Mouse (Mus musculus): ENCODE data around the gene Nsmce1. TPM values are rescaled to one million over a fixed set of nuclear protein-coding genes. Genes with fewer than 3 reads are reported as not detected.
A peak's percentile ranks its signal among the peaks of the same experiment; 100 is the strongest.
"Not testable (repeated sequence)": the region's sequence is repeated elsewhere in the genome, so short reads cannot be mapped to it uniquely, and the experiment has no call there.

The Nsmce1 gene
- total RNA-seq, 2 experiments from 2014 or later, result 12.1 to 13.4 TPM

DNA sequence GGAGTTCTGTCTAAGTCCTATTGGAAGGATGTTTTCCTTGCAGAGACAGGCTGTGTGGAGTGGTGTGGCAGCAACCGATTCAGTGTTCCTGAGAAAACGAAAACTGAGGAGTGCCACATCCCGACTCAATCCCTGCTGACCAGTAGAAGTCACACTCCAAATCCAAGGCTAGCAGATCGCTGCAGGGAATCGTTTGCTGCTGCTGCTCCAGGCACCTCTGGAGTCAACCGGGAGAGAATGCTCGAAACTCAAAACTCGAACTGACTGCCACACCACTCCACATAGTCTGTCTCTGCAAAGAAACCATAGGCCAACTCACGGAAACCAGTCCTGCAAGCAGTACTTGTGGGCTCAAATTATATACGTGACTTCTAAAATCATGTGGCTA is 47.3 kb downstream of the Nsmce1 start:
- DNase-seq (ENCODE audit: low spot score in 2 of 2), result no peak

DNA sequence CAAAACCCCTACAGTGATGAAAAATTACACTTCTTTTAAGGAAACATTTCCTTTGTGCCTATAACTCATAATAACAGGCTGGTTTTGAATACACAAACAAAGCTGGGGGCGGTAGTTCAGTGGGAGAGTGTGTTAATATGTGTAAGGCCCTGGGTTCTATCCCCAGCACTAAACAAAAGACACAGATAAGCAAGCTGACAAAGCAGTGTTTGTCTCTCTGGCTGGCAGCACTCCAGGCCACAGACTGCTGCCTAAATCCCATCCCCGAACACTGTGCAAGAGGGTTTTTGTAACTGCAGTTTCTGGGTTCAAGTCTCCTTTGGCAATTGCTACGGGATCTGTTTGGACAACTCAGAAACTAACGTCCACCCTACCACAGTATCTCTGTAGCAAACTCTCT is 49.1 kb downstream of the Nsmce1 start:
- DNase-seq (ENCODE audit: low spot score in 2 of 2), result no peak

DNA sequence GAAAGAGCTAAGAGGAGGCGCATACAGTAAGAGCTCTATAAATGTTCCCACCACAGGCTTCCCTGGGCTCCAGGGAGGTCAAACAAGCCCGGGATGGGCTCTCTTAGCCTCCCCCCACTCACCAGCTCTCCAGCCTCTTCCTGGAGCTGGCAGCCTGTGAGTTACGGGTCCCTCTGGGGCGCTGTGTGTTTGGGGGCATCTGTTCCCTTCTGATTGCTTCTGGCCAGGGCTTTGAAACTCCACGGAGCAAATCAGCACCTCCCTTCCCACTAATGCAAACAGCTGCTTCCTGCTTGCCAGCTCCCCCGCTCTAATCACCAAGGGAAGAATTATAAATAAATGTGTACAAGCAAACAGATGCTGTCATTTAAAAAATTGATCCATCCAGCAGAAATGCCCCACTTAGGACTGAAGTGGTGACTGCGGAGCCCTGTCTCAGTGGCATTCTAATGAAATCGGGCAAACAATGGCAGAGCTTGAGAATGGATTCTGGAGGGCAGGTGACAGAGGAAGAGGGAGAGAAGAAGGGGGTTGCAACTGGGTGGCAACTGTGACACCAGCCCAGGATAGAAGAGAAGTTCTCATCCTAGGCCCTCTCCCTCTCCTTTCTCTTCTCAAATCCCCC is 56.6 kb downstream of the Nsmce1 start:
- no peak for DNase-seq (ENCODE audit: low spot score in 2 of 2)

DNA sequence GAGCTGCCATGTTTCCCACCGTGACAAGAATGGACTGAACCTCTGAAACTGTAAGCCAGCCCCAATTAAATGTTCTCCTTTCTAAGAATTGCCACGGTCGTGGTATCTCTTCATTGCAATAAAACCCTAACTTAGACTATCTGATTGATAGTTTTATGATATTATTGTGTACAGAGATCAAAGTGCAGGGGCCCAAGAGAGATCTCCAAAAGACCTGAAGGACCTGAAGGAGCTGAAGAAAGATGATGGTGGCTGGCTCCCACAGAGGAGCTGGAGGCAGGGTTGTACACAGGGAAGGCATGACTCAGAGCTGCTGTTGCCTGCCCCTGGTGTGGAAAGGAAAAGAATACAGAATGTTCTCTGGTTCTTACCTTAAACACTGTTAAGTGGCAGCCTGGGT is 57.5 kb downstream of the Nsmce1 start:
- no peak for DNase-seq (ENCODE audit: low spot score in 2 of 2)

DNA sequence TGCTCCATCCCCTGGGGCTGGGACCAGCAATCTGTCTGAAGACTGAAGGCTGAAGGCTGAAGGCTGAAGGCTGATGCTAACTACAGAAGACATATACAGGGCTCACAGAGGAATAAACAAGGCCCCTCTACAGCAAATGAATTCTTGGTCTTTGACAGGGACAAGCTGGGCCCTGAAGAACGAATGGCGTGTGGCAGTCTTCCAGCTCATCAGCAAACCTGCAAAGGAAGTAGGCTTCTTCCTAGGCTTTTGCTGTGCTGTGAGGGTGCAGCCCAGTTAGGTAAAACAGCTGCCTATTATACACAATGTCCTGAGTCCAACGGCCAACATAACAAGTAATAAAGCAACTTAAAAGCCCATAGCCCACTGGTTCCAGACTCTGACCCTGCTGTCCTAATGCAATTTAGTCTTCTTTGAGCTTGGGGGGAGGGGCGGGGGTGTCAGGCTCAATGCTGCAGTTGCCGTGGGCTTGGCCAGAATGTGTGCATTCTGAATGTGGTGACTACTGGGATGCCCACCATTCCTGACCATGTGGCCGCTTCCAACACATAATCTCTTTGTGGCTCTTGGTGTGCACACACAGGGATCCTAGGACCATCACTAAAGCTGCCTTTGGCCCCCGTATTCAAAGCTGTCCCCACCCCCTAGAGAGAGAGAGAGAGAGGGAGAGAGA is 61.1 kb downstream of the Nsmce1 start:
- no peak for DNase-seq (ENCODE audit: low spot score in 2 of 2)

DNA sequence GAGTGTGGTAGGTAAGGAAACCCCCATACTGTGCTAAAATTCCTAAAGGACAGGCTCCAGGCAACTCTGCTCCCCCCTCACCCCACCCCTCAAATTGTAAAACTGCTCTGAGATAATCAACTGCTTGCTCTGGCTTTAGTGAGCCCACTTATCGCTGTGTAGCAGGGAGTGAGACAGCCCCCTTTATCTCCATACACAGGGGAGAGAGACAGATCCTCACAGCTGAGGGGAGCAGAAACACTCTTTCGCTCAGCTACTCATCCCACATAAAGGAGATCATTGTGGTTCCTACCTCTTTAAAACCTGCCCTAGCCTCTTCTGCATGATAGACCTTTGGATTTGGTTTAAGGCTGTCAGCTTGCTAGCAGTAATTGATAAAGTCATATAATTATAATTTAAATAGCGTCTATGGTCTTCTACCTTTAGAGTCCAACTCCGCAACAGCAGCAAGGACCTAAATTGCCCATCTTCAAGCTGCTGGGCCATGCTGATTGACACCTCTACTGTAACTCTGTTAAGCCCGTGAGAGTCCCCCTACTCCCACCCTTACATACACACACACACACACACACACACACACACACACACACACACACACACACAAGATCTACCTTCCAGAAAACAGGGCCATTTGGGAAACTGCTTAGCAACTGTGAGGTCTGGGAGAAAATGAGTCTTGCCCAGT is 62.4 kb downstream of the Nsmce1 start:
- not testable (repeated sequence) for DNase-seq (ENCODE audit: low spot score in 2 of 2)

DNA sequence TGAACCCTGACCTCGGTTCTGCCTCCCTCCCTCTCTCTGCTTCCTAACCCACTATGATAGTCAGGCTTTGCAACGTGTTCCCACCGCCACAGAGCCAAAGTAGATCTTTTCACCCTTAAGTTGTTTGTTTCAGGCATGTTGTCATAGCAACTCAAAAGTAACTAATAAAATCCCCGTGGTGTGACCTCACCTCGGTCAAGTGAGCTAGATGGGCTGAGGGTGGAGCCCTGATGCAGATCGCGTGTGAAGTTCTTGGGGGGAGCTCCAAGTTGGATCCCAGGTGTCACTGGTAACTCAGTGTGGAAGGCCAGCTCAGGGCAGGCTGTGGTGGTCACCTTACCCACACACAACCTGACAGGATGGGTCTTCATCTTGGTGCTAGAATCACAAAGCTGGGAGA is 63.0 kb downstream of the Nsmce1 start:
- no peak for DNase-seq (ENCODE audit: low spot score in 2 of 2)

DNA sequence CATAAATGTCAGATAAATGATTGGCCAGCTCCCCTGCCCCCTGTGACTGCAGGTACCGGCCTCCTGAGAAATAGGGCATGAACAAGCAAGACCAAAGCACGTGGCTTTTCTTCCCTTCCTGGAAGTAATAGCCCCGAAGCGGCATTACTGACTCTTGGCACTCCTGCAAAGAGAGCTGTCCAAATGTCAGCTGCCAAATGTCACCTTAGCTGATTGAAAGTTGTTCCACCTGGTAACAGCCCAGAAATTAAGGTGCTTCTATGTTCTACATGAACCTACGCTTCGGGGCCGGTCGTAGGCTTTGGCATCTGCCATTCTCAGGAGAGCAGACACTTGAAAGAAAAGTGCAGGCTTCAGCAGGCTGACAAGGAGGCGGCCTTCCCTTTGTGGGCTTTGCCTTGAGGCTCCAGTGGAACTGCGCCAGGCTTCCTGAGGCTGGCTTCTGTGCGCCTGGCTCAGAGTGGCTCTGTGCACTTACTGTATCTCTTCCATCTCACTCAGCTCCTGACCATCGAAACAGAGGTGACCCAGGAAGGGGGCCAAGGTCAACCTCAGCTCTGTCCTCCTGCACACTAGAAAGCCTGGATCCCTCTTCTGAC is 63.8 kb downstream of the Nsmce1 start:
- no peak for DNase-seq (ENCODE audit: low spot score in 2 of 2)

DNA sequence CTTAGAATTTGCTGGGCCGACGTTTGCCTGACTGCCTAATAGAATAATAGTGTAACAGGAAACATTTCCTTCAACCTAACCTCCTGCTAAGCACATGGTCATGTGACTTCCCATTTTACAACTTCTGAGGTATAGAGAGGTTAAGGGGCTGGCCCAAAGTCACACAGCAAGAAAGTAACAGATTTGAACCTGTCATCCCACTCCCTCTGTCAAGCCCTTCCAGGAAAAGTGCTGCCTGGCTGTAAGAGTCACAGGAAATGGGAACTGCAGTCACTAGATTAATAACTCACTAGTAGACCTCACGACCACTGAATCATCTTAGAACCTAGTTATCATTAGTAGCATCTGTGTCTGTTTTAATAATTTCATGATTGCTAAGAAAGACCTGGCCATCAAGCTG is 68.3 kb downstream of the Nsmce1 start:
- DNase-seq (ENCODE audit: low spot score in 2 of 2), result no peak

DNA sequence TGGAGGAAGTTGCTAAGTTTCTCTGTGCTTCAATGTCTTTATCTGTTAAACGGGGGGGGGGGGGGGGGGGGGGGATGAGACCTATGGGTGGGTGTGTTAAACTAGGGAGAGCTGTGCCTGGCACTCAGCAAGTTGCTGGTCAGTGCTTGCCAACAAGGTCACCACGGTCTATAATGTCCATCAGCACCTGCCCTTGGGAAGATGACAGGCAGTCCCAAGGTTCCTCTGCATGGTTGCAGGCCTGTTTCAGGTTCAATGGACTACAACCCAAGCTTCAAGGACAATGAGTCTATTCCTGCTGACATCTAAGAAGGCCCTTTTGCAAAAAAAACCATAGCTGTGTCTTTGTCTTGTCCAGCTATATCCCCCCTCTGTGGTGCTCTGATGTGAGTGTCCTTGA is 69.5 kb downstream of the Nsmce1 start:
- no peak for DNase-seq (ENCODE audit: low spot score in 2 of 2)

DNA sequence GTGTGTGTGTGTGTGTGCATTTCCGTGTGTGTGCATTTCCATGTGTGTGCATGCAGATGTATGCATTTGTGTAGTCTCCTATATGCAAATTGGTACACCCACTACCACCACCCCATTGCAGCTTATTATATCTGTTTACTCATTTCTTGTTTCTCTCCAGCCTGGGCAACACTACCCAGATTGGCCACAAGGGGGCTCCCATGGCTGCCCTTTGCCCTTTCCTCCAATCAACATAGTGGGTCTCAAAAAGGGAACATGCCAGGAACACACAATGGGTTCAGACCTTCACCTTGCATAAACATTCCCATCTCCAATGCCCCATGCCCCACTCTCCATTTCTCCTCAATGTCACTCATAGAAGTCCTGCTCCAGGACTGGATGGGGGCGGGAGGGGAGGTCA is 71.2 kb downstream of the Nsmce1 start:
- peak in 1 of 2 experiments; percentile 19 for DNase-seq (ENCODE audit: low spot score in 2 of 2)

DNA sequence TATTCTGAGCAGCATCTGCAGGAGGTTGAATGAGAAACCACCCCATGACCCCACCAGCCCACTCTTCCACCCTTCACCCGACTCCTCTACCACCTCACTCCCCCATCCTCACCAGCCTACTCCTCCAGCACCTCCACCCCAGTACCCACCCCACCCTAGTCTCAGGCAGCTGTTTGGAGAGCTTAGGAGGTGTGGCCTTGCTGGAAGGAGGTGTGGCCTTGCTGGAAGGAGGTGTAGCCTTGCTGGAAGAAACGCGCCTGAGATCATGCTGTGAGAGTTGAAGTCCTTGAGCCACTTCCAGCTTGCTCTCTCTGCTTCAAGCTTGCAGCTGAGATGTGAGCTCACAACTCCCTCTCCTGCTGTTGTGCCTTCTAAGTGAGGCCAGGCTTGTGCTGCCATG is 73.0 kb downstream of the Nsmce1 start:
- DNase-seq (ENCODE audit: low spot score in 2 of 2), result no peak

Other genes starting within 250 kb of the Nsmce1 start
- 1 to 10 TPM; 4.5 TPM for gene Kdm8, start 46.9 kb downstream of the Nsmce1 start, total RNA-seq (2021)
- 1 to 10 TPM; 9.0 to 9.2 TPM for gene Il4ra, start 60.5 kb upstream of the Nsmce1 start, total RNA-seq (2021)
- gene Il21r, start 111.8 kb upstream of the Nsmce1 start, total RNA-seq (2021), result 1 to 10 TPM; 1.2 to 1.5 TPM
- gene Gtf3c1, start 216.2 kb upstream of the Nsmce1 start, total RNA-seq (2021), result 100 to 1,000 TPM in 1 of 2 experiments, 10 to 100 TPM in 1; 97.5 to 101 TPM
- gene D430042O09Rik, start 216.3 kb upstream of the Nsmce1 start, total RNA-seq (2021), result 10 to 100 TPM; 29.2 to 35.2 TPM

Data from left cerebral cortex, adult 18-20 months (tissue).